Mouse (Mus musculus) limb, embryonic 10.5 days (tissue): ENCODE results near the gene Serbp1. TPM values are rescaled to one million over a fixed set of nuclear protein-coding genes. Genes with fewer than 3 reads are reported as not detected.

Experiments
- DNase-seq: peaks from one replicate; pipeline ENCODE4 v3.0.0-alpha.2; 2017; ENCODE audit warnings: low spot score
- H3K27ac ChIP-seq: fragments of 300-500 bp; sonication (generic); 2 replicates; pipeline ENCODE4 v1.5.1; 2016; ENCODE audit warnings: mild to moderate bottlenecking
- H3K27me3 ChIP-seq: fragments of 300-500 bp; sonication (generic); 2 replicates; pipeline ENCODE4 v1.6.1; 2016; ENCODE audit warnings: low read depth, mild to moderate bottlenecking; ENCODE audit not compliant: poor library complexity, severe bottlenecking
- H3K36me3 ChIP-seq: fragments of 300-500 bp; sonication (generic); 2 replicates; pipeline ENCODE4 v1.6.1; 2016; ENCODE audit warnings: mild to moderate bottlenecking, moderate library complexity
- H3K4me1 ChIP-seq: fragments of 300-500 bp; sonication (generic); 2 replicates; pipeline ENCODE4 v1.6.1; 2016
- H3K4me3 ChIP-seq: fragments of 300-500 bp; sonication (generic); 2 replicates; pipeline ENCODE4 v1.5.1; 2016; ENCODE audit warnings: mild to moderate bottlenecking, moderate library complexity
- H3K9me3 ChIP-seq: fragments of 300-500 bp; sonication (generic); replicated peaks from 2 replicates; pipeline ENCODE4 v1.6.1; 2016; ENCODE audit warnings: mild to moderate bottlenecking
- WGBS: fragments of 180-500 bp; shearing (Covaris S2); methylation state at CpG from one replicate; pipeline ENCODE4 v1.1.7; 2016; 5-methylcytosine and 5-hydroxymethylcytosine counted together
- polyA plus RNA-seq: library from polyadenylated mRNA; unstranded; fragments of >200 nt; fragmentation: Nextera tagmentation; extraction: Ambion mirVana; gene quantifications from 2 replicates; pipeline ENCODE4 v1.2.1, GENCODE M21; 2016

Serbp1 gene
- 505 and 553 TPM in 2 replicates for polyA plus RNA-seq

GRCm38 (mm10) chr6:67237977-67238376 is at the start of gene Serbp1:
Serbp1 (plus strand) TSS chr6:67238176.
- 25% methylated on average over 12 of the region's 12 CpGs for WGBS

GRCm38 (mm10) chr6:67193591-67193990 is 44.4 kb upstream of the Serbp1 start:
- Histone ChIP-seq H3K27ac (no peak overlapping the region), H3K36me3 (no peaks in the 10 kb centered on the region), H3K9me3 (no peaks in the 10 kb centered on the region), H3K4me3 (no peak overlapping the region), H3K27me3 (no peaks in the 10 kb centered on the region), H3K4me1 (peaks cover 10% of the 10 kb centered on the region)
- 88% methylated on average over 2 of the region's 2 CpGs for whole genome bisulfite sequencing
- no peak for DNase-seq

More at GRCm38 (mm10) chr6:67237977-67238376, at the start of gene Serbp1:
- Histone ChIP-seq H3K27ac (no peak within 1 kb of the TSS), H3K9me3 (no peaks in the 10 kb centered on the region), H3K4me3 (no peak within 1 kb of the TSS), H3K27me3 (no peaks in the 10 kb centered on the region), H3K36me3 (no peaks in the 10 kb centered on the region), H3K4me1 (0 out of 2 replicates have a peak, but pooled peaks cover 3% of the 10 kb centered on the region)
- DNase-seq, result no peak

GRCm38 (mm10) chr6:67194606-67195005 is 43.4 kb upstream of the Serbp1 start:
- no peaks in the 10 kb centered on the region for H3K36me3 ChIP-seq
- no peaks in the 10 kb centered on the region for H3K27me3 ChIP-seq
- WGBS, result 86% methylated on average over 6 of the region's 6 CpGs
- H3K27ac ChIP-seq, result no peak overlapping the region
- no peaks in the 10 kb centered on the region for H3K9me3 ChIP-seq
- no peak overlapping the region for H3K4me3 ChIP-seq
- DNase-seq, result no peak
- H3K4me1 ChIP-seq, result peaks cover 10% of the 10 kb centered on the region

- peaks cover 10% of the 10 kb centered on the region for H3K4me1 ChIP-seq
- H3K36me3 ChIP-seq, result no peaks in the 10 kb centered on the region
- H3K4me3 ChIP-seq, result no peak overlapping the region
- peak; percentile 30 for DNase-seq
- WGBS, result 7% methylated on average over 7 of the region's 7 CpGs
- H3K27ac ChIP-seq, result no peak overlapping the region
- H3K27me3 ChIP-seq, result no peaks in the 10 kb centered on the region
- no peaks in the 10 kb centered on the region for H3K9me3 ChIP-seq
Measured at GRCm38 (mm10) chr6:67195148-67195611, 42.8 kb upstream of the Serbp1 start.

GRCm38 (mm10) chr6:67196821-67197220 is 41.2 kb upstream of the Serbp1 start:
- H3K27me3 ChIP-seq, result no peaks in the 10 kb centered on the region
- H3K36me3 ChIP-seq, result no peaks in the 10 kb centered on the region
- peaks cover 10% of the 10 kb centered on the region for H3K4me1 ChIP-seq
- 91% methylated on average over 6 of the region's 6 CpGs for WGBS
- H3K4me3 ChIP-seq, result no peak overlapping the region
- no peak overlapping the region for H3K27ac ChIP-seq
- no peaks in the 10 kb centered on the region for H3K9me3 ChIP-seq
- DNase-seq, result no peak

GRCm38 (mm10) chr6:67198085-67198484 is 39.9 kb upstream of the Serbp1 start:
- H3K27me3 ChIP-seq, result no peaks in the 10 kb centered on the region
- H3K4me1 ChIP-seq, result peaks cover 10% of the 10 kb centered on the region
- no peaks in the 10 kb centered on the region for H3K9me3 ChIP-seq
- no peak overlapping the region for H3K27ac ChIP-seq
- peak; percentile 41 for DNase-seq
- no peaks in the 10 kb centered on the region for H3K36me3 ChIP-seq
- H3K4me3 ChIP-seq, result no peak overlapping the region
- WGBS, result 24% methylated on average over 4 of the region's 4 CpGs

- no peak for DNase-seq
- H3K27me3 ChIP-seq, result no peaks in the 10 kb centered on the region
- H3K4me3 ChIP-seq, result no peak overlapping the region
- H3K27ac ChIP-seq, result no peak overlapping the region
- no peaks in the 10 kb centered on the region for H3K36me3 ChIP-seq
- no peaks in the 10 kb centered on the region for H3K4me1 ChIP-seq
- WGBS, result 55% methylated on average over 5 of the region's 5 CpGs
- H3K9me3 ChIP-seq, result no peaks in the 10 kb centered on the region
Measured at GRCm38 (mm10) chr6:67200715-67201322, 37.2 kb upstream of the Serbp1 start.

GRCm38 (mm10) chr6:67205081-67206037 is 32.6 kb upstream of the Serbp1 start:
- WGBS, result 80% methylated on average over 35 of the region's 35 CpGs
- H3K9me3 ChIP-seq, result no peaks in the 10 kb centered on the region
- DNase-seq, result no peak
- no peaks in the 10 kb centered on the region for H3K4me1 ChIP-seq
- H3K27ac ChIP-seq, result no peak overlapping the region
- H3K4me3 ChIP-seq, result no peak overlapping the region
- no peaks in the 10 kb centered on the region for H3K27me3 ChIP-seq
- H3K36me3 ChIP-seq, result no peaks in the 10 kb centered on the region

- Histone ChIP-seq H3K27me3 (no peaks in the 10 kb centered on the region), H3K27ac (no peak overlapping the region), H3K4me3 (no peak overlapping the region), H3K36me3 (no peaks in the 10 kb centered on the region), H3K9me3 (no peaks in the 10 kb centered on the region), H3K4me1 (no peaks in the 10 kb centered on the region)
- 94% methylated on average over 1 of the region's 1 CpGs for WGBS
- no peak for DNase-seq
Measured at GRCm38 (mm10) chr6:67212362-67212761, 25.6 kb upstream of the Serbp1 start.

- Histone ChIP-seq H3K27me3 (no peaks in the 10 kb centered on the region), H3K27ac (no peak overlapping the region), H3K9me3 (no peaks in the 10 kb centered on the region), H3K4me3 (no peak overlapping the region), H3K4me1 (no peaks in the 10 kb centered on the region), H3K36me3 (no peaks in the 10 kb centered on the region)
- 90% methylated on average over 4 of the region's 4 CpGs for WGBS
- no peak for DNase-seq
Measured at GRCm38 (mm10) chr6:67213429-67214098, 24.4 kb upstream of the Serbp1 start.

- no peaks in the 10 kb centered on the region for H3K36me3 ChIP-seq
- DNase-seq, result no peak
- H3K4me1 ChIP-seq, result no peaks in the 10 kb centered on the region
- no peak overlapping the region for H3K27ac ChIP-seq
- no peak overlapping the region for H3K4me3 ChIP-seq
- H3K9me3 ChIP-seq, result no peaks in the 10 kb centered on the region
- H3K27me3 ChIP-seq, result no peaks in the 10 kb centered on the region
- WGBS, result 90% methylated on average over 4 of the region's 4 CpGs
Measured at GRCm38 (mm10) chr6:67217402-67217801, 20.6 kb upstream of the Serbp1 start.

GRCm38 (mm10) chr6:67217846-67218245 is 20.1 kb upstream of the Serbp1 start:
- no peak overlapping the region for H3K27ac ChIP-seq
- H3K4me3 ChIP-seq, result no peak overlapping the region
- H3K4me1 ChIP-seq, result no peaks in the 10 kb centered on the region
- DNase-seq, result no peak
- no peaks in the 10 kb centered on the region for H3K27me3 ChIP-seq
- WGBS, result 86% methylated on average over 1 of the region's 1 CpGs
- H3K36me3 ChIP-seq, result no peaks in the 10 kb centered on the region
- no peaks in the 10 kb centered on the region for H3K9me3 ChIP-seq

GRCm38 (mm10) chr6:67218566-67218965 is 19.4 kb upstream of the Serbp1 start:
- no peak for DNase-seq
- no peak overlapping the region for H3K27ac ChIP-seq
- no peaks in the 10 kb centered on the region for H3K4me1 ChIP-seq
- H3K36me3 ChIP-seq, result no peaks in the 10 kb centered on the region
- H3K4me3 ChIP-seq, result no peak overlapping the region
- H3K27me3 ChIP-seq, result no peaks in the 10 kb centered on the region
- no peaks in the 10 kb centered on the region for H3K9me3 ChIP-seq
